Mouse (Mus musculus) B cell, adult 2 months (primary cell): ENCODE measurements around the gene Cldnd1.
A peak's percentile ranks its signal among the peaks of the same experiment; 100 is the strongest.

Experiments
- DNase-seq, 2 experiments: peaks; one replicate each; pipeline ENCODE4 v3.0.0; 2022

Gene Cldnd1

DNA sequence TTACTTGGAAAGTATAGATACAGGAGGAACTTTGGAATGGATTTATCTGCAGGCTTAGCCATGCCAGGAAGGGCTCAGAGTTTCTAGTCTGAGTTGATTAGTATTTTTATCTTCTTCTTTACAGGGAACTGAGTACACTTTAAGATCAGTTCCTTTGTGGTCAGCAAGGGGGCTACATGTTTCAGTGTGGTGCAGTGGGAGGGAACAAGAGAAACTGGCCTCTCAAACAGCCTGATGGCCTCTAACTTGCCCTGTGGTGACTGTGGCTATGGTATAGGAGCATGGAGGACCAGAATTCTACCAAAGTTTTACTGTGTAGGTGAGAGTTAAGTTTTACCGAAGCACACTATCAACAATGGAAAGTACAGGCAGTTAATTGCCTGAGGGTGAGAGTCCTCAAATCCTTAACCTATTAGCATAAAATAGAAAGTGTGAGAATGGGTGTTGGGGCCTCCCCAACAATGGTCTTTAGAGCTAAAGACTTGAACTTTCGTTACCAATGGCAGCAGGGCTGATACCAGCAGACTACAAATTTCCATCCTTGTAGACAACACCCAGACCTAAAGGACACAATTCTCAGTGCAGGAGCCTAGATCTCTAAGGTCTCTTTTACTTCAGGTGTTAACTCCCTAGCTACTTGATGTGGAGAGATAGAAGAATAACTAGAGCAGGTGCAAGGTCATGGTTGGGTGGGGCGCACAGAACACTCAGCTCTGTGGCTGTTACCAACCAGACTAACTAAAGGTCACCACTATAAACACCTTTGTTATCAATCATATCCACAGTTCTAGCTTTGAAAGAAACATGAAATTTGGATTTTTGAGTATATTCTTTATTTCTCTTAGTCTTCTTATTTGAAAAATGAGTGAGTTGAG lies 18.9 kb upstream of the Cldnd1 start:
- no peak for DNase-seq

GRCm38 (mm10) chr16:58709536-58709935 lies 18.2 kb upstream of the Cldnd1 start:
- DNase-seq = no peak

- peak; percentile 36 to 40 for DNase-seq
Observed at GRCm38 (mm10) chr16:58712221-58712620, 15.5 kb upstream of the Cldnd1 start.

DNA sequence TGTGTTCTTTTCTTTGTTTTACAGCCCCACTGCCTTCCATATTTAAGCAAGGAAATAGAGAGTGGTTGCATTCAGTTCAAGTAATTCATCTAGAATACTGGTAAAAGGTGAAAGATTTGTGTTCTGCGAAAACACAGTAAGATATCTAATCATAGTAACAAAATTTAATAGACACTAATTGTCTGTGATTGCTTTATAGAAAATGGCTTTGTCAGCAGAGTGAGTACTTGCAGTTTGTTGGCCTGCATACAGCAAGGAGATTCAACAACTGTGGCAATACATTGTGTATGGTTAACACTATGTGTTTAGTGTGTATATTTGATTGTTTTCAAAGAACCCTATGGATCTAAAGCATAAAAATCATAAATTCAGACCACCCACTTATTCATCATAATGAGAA lies 14.6 kb upstream of the Cldnd1 start:
- no peak for DNase-seq

DNA sequence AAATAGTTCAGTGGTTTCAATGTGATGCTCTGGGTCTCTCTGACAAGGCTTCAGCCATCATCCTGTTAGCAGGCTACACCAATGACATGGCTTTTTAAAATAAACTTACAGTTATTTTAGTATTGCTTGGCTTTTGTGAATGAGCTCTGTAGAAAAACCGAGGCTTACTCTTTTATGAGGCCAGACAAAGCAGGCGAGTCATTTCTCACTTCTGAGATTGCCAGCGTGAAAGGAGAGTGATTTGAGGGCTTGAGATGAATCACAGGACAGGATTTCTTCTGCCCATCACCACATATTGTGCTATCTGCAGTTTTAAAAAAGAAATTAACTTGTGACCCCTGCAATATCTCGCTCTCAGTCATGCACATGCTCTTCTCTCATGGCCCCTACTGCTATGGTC lies 12.7 kb upstream of the Cldnd1 start:
- no peak for DNase-seq

- no peak for DNase-seq
Observed at GRCm38 (mm10) chr16:58718666-58719120, 9.0 kb upstream of the Cldnd1 start, which contains the start of gene Gpr15. Gene Gpr15, minus strand, starts transcription at chr16:58719070.

- DNase-seq = no peak
Observed at GRCm38 (mm10) chr16:58722292-58722691, 5.4 kb upstream of the Cldnd1 start.

GRCm38 (mm10) chr16:58726680-58727476 lies 832 bp upstream of the Cldnd1 start:
- no peak for DNase-seq

- no peak for DNase-seq
Observed at GRCm38 (mm10) chr16:58728176-58728671, 514 bp downstream of the Cldnd1 start.

DNA sequence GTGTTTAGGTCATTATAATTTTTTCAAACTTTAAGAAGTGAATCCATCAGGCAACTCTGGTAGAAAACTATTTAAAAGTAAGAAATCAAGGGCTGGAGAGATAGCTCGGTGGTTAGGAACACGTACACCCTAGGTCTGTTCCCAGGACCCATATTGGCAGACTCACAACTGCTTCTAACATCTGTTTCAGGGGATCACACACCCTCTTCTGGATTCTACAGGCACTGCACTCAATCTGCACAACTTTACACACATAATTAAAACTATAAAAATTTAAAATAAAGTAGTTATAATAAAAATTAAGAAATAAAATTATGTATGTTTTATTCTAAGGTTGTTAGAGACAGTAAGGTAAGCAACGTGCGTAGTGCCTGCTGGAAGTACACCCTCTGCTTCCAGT lies 10.5 kb downstream of the Cldnd1 start:
- DNase-seq = no peak

- no peak for DNase-seq
Observed at GRCm38 (mm10) chr16:58738800-58739199, 11.1 kb downstream of the Cldnd1 start.

- no peak for DNase-seq
Observed at GRCm38 (mm10) chr16:58740751-58741150, 13.0 kb downstream of the Cldnd1 start.

GRCm38 (mm10) chr16:58746715-58747114 lies 19.0 kb downstream of the Cldnd1 start:
- DNase-seq = no peak

DNA sequence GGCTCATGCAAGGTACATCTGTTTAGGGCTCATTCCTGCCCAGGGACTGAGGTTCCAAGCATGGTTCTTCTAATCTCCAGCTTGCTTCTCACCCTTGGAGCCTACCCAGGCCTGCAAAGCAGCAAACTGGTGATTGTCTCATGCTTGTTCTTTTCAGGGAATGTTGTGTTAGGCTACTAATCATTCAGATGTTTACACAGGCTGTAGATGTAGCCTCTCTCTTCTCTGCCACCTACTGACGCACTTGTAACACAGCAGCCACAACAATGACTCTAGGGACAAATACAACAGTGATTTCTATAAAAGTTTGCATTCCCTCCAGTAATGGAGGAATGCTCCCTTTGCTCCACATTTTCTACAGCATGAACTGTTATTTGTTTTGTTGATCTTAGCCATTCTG lies 23.6 kb downstream of the Cldnd1 start:
- no peak for DNase-seq

- DNase-seq = no peak
Observed at GRCm38 (mm10) chr16:58756191-58756590, 28.5 kb downstream of the Cldnd1 start.

DNA sequence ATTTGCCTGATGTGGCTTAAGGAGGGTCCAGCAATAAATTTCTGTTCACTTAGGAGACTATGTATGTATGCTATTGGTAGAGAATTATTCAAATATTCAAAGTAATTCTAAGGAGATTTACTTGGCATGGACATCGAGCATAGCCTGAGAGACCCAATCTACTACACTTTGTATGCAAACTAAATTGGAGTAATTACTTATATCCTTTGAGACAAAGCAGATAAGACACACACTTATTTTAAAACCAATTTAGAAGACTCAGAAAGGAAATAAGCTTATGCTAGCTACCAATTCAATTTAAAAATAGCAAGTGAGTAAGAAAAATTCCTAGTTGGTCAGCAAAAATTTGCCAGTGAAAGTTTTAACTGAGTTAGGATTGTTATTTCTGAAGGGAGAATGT lies 35.4 kb downstream of the Cldnd1 start, which contains the start of gene Olfr172:
Gene Olfr172, minus strand, starts transcription at position 101 of the 400 bp plus-strand sequence.
- DNase-seq = no peak
